10 mouse cellular contexts compared by ENCODE assay signal in genomic region chr3:132868838-132869237, GRCm38 (mm10).
DNase-seq lines count a peak whose midpoint lies in the region; ATAC-seq lines count a peak whose summit lies in the region.
"Had no signal": no experiment of that assay in that cellular context is flagged by ENCODE, and none has a peak within 500 bp of the region (broad histone marks: within the 10 kb centered on the region; RNA-seq: fewer than 3 reads in every experiment).

No protein-coding gene starts in this region.

- no peaks in the 10 kb centered on the region for H3K27me3 ChIP-seq in heart, embryonic 10.5 days (ENCODE audit: insufficient read depth, poor library complexity, severe bottlenecking)
- H3K27me3 ChIP-seq in embryonic facial prominence, embryonic 15.5 days: no peaks in the 10 kb centered on the region
- no peaks in the 10 kb centered on the region for H3K27me3 ChIP-seq in intestine, embryonic 15.5 days (replicated peaks)
- H3K27me3 ChIP-seq: CH12.LX; lung, embryonic 15.5 days had no signal

- H3K36me3 ChIP-seq in heart, embryonic 10.5 days: no peaks in the 10 kb centered on the region
- H3K36me3 ChIP-seq in embryonic facial prominence, embryonic 15.5 days: no peaks in the 10 kb centered on the region
- no peaks in the 10 kb centered on the region for H3K36me3 ChIP-seq in intestine, embryonic 15.5 days
- H3K36me3 ChIP-seq: forebrain, embryonic 10.5 days; lung, embryonic 15.5 days had no signal

- peaks cover 7% of the 10 kb centered on the region for H3K4me1 ChIP-seq in heart, embryonic 10.5 days
- H3K4me1 ChIP-seq in embryonic facial prominence, embryonic 15.5 days: peaks cover 6% of the 10 kb centered on the region; the same call in 1 of the 2 replicates
- peaks cover 3% of the 10 kb centered on the region; the same call in 1 of the 2 replicates for H3K4me1 ChIP-seq in intestine, embryonic 15.5 days (replicated peaks)

- H3K9me3 ChIP-seq in heart, embryonic 10.5 days: no peaks in the 10 kb centered on the region
- no peaks in the 10 kb centered on the region for H3K9me3 ChIP-seq in embryonic facial prominence, embryonic 15.5 days (replicated peaks)
- H3K9me3 ChIP-seq in intestine, embryonic 15.5 days: no peaks in the 10 kb centered on the region
- H3K9me3 ChIP-seq: forebrain, embryonic 10.5 days; lung, embryonic 15.5 days had no signal

- no peak overlapping the region for H3K27ac ChIP-seq in heart, embryonic 10.5 days
- H3K27ac ChIP-seq in embryonic facial prominence, embryonic 15.5 days (replicated peaks): 0 out of 2 replicates have a peak overlapping the region, but pooled peaks have one; percentile 22
- no peak overlapping the region for H3K27ac ChIP-seq in intestine, embryonic 15.5 days
- H3K27ac ChIP-seq: forebrain, embryonic 10.5 days; lung, embryonic 15.5 days had no signal

- peak; percentile 51 for DNase-seq in heart, adult 11 months
- no peak for DNase-seq in heart, embryonic 10.5 days (ENCODE audit: low spot score)
- DNase-seq in 416B (ENCODE audit: low read depth): peak; percentile 19
- peak; percentile 81 for DNase-seq in kidney, postnatal 10 days
- DNase-seq in natural killer cell, adult 2 months (ENCODE audit: low spot score in 2 of 2): no peak

- 62% methylated on average over 2 of the region's 2 CpGs for WGBS in heart, embryonic 10.5 days
- WGBS in embryonic facial prominence, embryonic 15.5 days: 68% methylated on average over 2 of the region's 2 CpGs
- 71% methylated on average over 2 of the region's 2 CpGs for WGBS in intestine, embryonic 15.5 days

- H3K4me2 ChIP-seq in embryonic facial prominence, embryonic 15.5 days (replicated peaks): no peak overlapping the region
- no peak overlapping the region for H3K4me2 ChIP-seq in intestine, embryonic 15.5 days (replicated peaks)
- H3K4me2 ChIP-seq: lung, embryonic 15.5 days had no signal

- no peak overlapping the region for H3K9ac ChIP-seq in embryonic facial prominence, embryonic 15.5 days
- no peak overlapping the region for H3K9ac ChIP-seq in intestine, embryonic 15.5 days
- H3K9ac ChIP-seq: lung, embryonic 15.5 days had no signal

- no peak for ATAC-seq in embryonic facial prominence, embryonic 15.5 days (ENCODE audit: insufficient number of reproducible peaks, low FRiP score, low TSS enrichment, low read depth)
- no peak for ATAC-seq in intestine, embryonic 15.5 days

- no peak overlapping the region for H3K4me3 ChIP-seq in heart, embryonic 10.5 days
- no peak overlapping the region for H3K4me3 ChIP-seq in embryonic facial prominence, embryonic 15.5 days (replicated peaks)
- H3K4me3 ChIP-seq in intestine, embryonic 15.5 days (replicated peaks): no peak overlapping the region
- H3K4me3 ChIP-seq: forebrain, embryonic 10.5 days; lung, embryonic 15.5 days had no signal

Comparison
In these comparisons a context has a peak if more than half of its experiments do, and no peak if none do; other contexts are left out.
1. DNase-seq: peak in heart, adult 11 months (single experiment), 416B (single experiment) and kidney, postnatal 10 days (single experiment); none in heart, embryonic 10.5 days (single experiment) and natural killer cell, adult 2 months (0 of 2).